Mouse (Mus musculus): ENCODE data around the gene Prr5l.

DNA sequence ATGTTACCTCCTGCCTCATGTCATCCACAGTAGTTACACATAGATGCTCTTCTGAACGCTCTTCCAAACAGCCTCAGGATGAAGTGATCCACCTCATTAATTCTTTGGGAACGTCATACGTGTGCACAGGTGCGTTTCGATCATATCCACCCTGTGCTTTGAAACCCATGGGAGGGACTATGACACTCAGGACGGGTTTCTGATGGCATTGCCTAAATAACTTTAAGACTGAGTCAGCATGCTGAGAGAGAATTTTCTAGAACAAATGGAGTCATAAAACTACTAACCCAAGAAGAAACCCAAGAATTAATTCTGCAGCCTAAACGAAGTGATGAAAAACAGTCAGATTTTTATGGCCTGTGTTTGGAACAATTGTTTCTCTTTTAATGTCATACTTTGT is 40.1 kb downstream of the Prr5l start:
- no peak for TF ChIP-seq CTCF (IDR thresholded peaks at IDR 0.05)
- no peak for TF ChIP-seq EP300 (IDR thresholded peaks at IDR 0.05)
